Mouse (Mus musculus): ENCODE data around the gene Gm10643. TPM values are rescaled to one million over a fixed set of nuclear protein-coding genes. Genes with fewer than 3 reads are reported as not detected.

Gm10643 gene
- polyA plus RNA-seq, 1 experiment from 2014 or later = 1.0 TPM

GRCm38 (mm10) chr8:84015833-84016232 is 49.1 kb downstream of the Gm10643 start:
- H3K36me3 ChIP-seq (ENCODE audit: control insufficient read depth, insufficient read depth) = no peaks in the 10 kb centered on the region
- no peaks in the 10 kb centered on the region for H3K9me3 ChIP-seq (ENCODE audit: control insufficient read depth, low read length)
- no peak for ATAC-seq
- no peak overlapping the region for H3K4me2 ChIP-seq (ENCODE audit: low read length)
- WGBS = 93% methylated on average over 5 of the region's 5 CpGs
- peaks cover 16% of the 10 kb centered on the region for H3K4me1 ChIP-seq (replicated peaks; ENCODE audit: control insufficient read depth, insufficient read depth, low read length)
- no peak overlapping the region for H3K27ac ChIP-seq (ENCODE audit: low read length)
- H3K9ac ChIP-seq (replicated peaks; ENCODE audit: low read depth, low read length) = no peak overlapping the region
- peaks cover 22% of the 10 kb centered on the region for H3K27me3 ChIP-seq (replicated peaks; ENCODE audit: control insufficient read depth, insufficient read depth, low read length)
- H3K4me3 ChIP-seq (replicated peaks; ENCODE audit: low read length) = no peak overlapping the region

MicroRNA genes within 50 kb of the gene (microRNA counts, 519-probe panel; counts per million panel counts)
- microRNA mmu-miR-709 = 2,100 counts per million, percentile 35 among the panel's probes with 10 or more counts

Small RNAs within 50 kb of the gene (microRNA-seq; reads per million reads assigned to microRNA genes)
- gene Mir709 = not detected

Other genes starting within 250 kb of the Gm10643 start
- gene Adgrl1, start 165.0 kb downstream of the Gm10643 start, polyA plus RNA-seq (2015; fragmentation: Nextera tagmentation; extraction: Ambion mirVana) = 57.4 and 60.4 TPM in 2 replicates
- gene Gm10644, start 109.9 kb downstream of the Gm10643 start, polyA plus RNA-seq (2015; fragmentation: Nextera tagmentation; extraction: Ambion mirVana) = 0.63 and 1.3 TPM in 2 replicates
- gene Asf1b, start 109.6 kb downstream of the Gm10643 start, polyA plus RNA-seq (2015; fragmentation: Nextera tagmentation; extraction: Ambion mirVana) = 14.8 and 19.5 TPM in 2 replicates
- 164 TPM in 2 replicates for gene Prkaca, start 92.1 kb downstream of the Gm10643 start, polyA plus RNA-seq (2015; fragmentation: Nextera tagmentation; extraction: Ambion mirVana)
- gene Samd1, start 67.5 kb downstream of the Gm10643 start, polyA plus RNA-seq (2015; fragmentation: Nextera tagmentation; extraction: Ambion mirVana) = 8.1 and 9.7 TPM in 2 replicates
- 1.1 and 1.3 TPM in 2 replicates for gene 1700067K01Rik, start 63.6 kb downstream of the Gm10643 start, polyA plus RNA-seq (2015; fragmentation: Nextera tagmentation; extraction: Ambion mirVana)
- not detected in 2 replicates for gene 2210011C24Rik, start 53.0 kb downstream of the Gm10643 start, polyA plus RNA-seq (2015; fragmentation: Nextera tagmentation; extraction: Ambion mirVana)
- gene Palm3, start 43.7 kb downstream of the Gm10643 start, polyA plus RNA-seq (2015; fragmentation: Nextera tagmentation; extraction: Ambion mirVana) = 2.0 and 3.0 TPM in 2 replicates
- 0.65 and 0.79 TPM in 2 replicates for gene Il27ra, start 22.5 kb downstream of the Gm10643 start, polyA plus RNA-seq (2015; fragmentation: Nextera tagmentation; extraction: Ambion mirVana)
- not detected in 2 replicates for gene Rln3, start 20.1 kb downstream of the Gm10643 start, polyA plus RNA-seq (2015; fragmentation: Nextera tagmentation; extraction: Ambion mirVana)
- 8.7 and 11.3 TPM in 2 replicates for gene Rfx1, start 1.7 kb upstream of the Gm10643 start, polyA plus RNA-seq (2015; fragmentation: Nextera tagmentation; extraction: Ambion mirVana)
- gene Dcaf15, start 39.6 kb upstream of the Gm10643 start, polyA plus RNA-seq (2015; fragmentation: Nextera tagmentation; extraction: Ambion mirVana) = 16.0 and 20.6 TPM in 2 replicates
- 0.31 and 0.38 TPM in 2 replicates for gene Podnl1, start 60.9 kb upstream of the Gm10643 start, polyA plus RNA-seq (2015; fragmentation: Nextera tagmentation; extraction: Ambion mirVana)
- gene Cc2d1a, start 82.8 kb upstream of the Gm10643 start, polyA plus RNA-seq (2015; fragmentation: Nextera tagmentation; extraction: Ambion mirVana) = 35.4 and 43.8 TPM in 2 replicates
- 2.6 and 3.5 TPM in 2 replicates for gene 4930432K21Rik, start 82.9 kb upstream of the Gm10643 start, polyA plus RNA-seq (2015; fragmentation: Nextera tagmentation; extraction: Ambion mirVana)
- gene Nanos3, start 120.1 kb upstream of the Gm10643 start, polyA plus RNA-seq (2015; fragmentation: Nextera tagmentation; extraction: Ambion mirVana) = 3.2 and 4.7 TPM in 2 replicates
- gene Zswim4, start 171.9 kb upstream of the Gm10643 start, polyA plus RNA-seq (2015; fragmentation: Nextera tagmentation; extraction: Ambion mirVana) = 40.1 and 41.8 TPM in 2 replicates
- 214 and 231 TPM in 2 replicates for gene D8Ertd738e, start 184.6 kb upstream of the Gm10643 start, polyA plus RNA-seq (2015; fragmentation: Nextera tagmentation; extraction: Ambion mirVana)
- 46.5 and 57.1 TPM in 2 replicates for gene Mri1, start 192.2 kb upstream of the Gm10643 start, polyA plus RNA-seq (2015; fragmentation: Nextera tagmentation; extraction: Ambion mirVana)
- gene Ccdc130, start 205.2 kb upstream of the Gm10643 start, polyA plus RNA-seq (2015; fragmentation: Nextera tagmentation; extraction: Ambion mirVana) = 26.8 and 31.0 TPM in 2 replicates

Measured in forebrain, embryonic 16.5 days (tissue).